Mouse (Mus musculus): ENCODE data around the gene Axin1. TPM values are rescaled to one million over a fixed set of nuclear protein-coding genes. Genes with fewer than 3 reads are reported as not detected.
A peak's percentile ranks its signal among the peaks of the same experiment; 100 is the strongest.
"Not testable (repeated sequence)": the region's sequence is repeated elsewhere in the genome, so short reads cannot be mapped to it uniquely, and the experiment has no call there.

The Axin1 gene
- polyA plus RNA-seq, 1 experiment from 2014 or later: 8.8 TPM

DNA sequence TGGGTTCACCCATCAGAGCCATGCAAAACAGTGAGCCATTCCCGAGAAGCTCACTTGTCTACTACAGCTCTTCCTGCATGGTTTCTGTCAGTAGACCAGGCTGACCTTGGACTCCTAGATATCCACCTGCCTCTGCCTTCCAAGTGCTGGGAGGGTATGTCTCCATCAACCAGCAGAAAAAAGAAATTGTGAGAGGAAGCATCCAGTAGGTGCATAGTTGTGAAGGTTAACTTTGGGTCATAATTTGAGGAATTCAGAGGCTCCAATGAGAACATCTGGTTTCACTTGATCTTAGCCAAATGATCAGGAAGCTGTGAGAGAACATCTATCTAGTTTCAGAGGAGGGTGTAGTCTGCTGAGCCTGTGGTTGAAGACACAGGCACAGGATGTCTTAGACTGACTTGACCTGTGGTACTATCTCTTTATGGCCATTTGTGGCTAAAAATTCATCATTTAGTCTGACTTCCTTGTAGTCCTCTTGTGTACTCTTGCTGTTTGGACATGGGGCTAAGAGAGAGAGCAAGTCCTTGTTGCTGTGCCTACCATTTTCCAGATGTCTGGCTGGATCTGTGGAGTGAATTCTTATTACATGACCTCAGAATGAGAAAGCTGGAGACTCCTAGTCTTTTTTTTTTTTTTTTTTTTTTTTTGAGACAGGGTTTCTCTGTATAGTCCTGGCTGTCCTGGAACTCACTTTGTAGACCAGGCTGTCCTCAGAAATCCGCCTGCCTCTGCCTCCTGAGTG lies 13.6 kb downstream of the Axin1 start:
- Histone ChIP-seq H3K9me3 (replicated peaks) (no peaks in the 10 kb centered on the region), H3K27me3 (no peaks in the 10 kb centered on the region), H3K4me1 (replicated peaks) (no peaks in the 10 kb centered on the region), H3K4me3 (no peak overlapping the region), H3K9ac (no peak overlapping the region), H3K36me3 (peaks cover 41% of the 10 kb centered on the region), H3K27ac (no peak overlapping the region), H3K4me2 (no peak overlapping the region)
- WGBS: 91% methylated on average over 2 of the region's 2 CpGs
- no peak for ATAC-seq (replicated peaks; ENCODE audit: insufficient number of reproducible peaks, insufficient read depth, low FRiP score, low read depth)

DNA sequence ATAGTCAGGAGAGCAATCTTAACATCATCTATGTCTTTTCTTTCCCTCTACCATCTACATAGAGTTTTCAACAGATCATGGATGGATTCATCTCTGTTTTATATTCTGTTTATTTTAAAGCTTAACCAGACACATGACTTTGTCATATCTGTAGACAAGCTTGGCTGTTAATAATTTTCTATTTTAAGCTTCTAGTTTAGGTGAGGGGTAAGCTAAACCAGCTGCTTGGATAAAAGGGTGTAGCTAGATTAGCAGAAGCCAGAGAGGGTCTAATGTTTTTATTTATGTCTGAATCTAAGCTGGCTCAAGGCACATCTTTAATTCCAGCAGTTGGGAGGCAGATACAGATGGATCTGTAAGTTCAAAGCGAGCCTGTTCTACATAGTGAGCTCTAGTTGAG lies 24.2 kb downstream of the Axin1 start:
- 90% methylated on average over 1 of the region's 1 CpGs for WGBS
- peak overlapping the region; percentile 63 for H3K27ac ChIP-seq

DNA sequence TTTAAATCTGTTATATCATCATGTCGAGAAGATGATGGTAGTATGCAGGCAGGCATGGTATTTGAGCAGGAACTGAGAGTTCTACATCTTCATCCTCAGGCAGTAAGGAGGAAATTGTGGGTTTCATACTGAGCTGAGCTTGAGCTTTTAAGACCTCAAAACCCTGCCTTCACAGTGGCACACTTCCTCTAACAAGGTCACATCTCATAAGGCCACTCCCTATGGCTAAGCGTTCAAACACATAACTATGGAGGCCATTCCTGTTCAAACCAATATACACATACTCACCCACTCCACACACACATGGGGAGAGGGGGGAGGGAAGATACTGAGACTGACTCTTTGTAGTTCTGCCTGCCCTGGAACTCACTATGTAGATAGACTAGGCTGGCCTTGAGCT lies 29.6 kb downstream of the Axin1 start:
- H3K4me1 ChIP-seq (replicated peaks): 0 out of 2 replicates have a peak, but pooled peaks cover under 1% of the 10 kb centered on the region
- no peak for ATAC-seq (replicated peaks; ENCODE audit: insufficient number of reproducible peaks, insufficient read depth, low FRiP score, low read depth)
- H3K9ac ChIP-seq: no peak overlapping the region
- no peaks in the 10 kb centered on the region for H3K9me3 ChIP-seq (replicated peaks)
- 0 out of 2 replicates have a peak, but pooled peaks cover 3% of the 10 kb centered on the region for H3K36me3 ChIP-seq
- H3K27me3 ChIP-seq: no peaks in the 10 kb centered on the region
- no peak overlapping the region for H3K4me3 ChIP-seq
- H3K27ac ChIP-seq: no peak overlapping the region
- H3K4me2 ChIP-seq: no peak overlapping the region
- WGBS: 82% methylated on average over 2 of the region's 2 CpGs

More for the DNA sequence above, 24.2 kb downstream of the Axin1 start:
- Histone ChIP-seq H3K9me3 (replicated peaks) (no peaks in the 10 kb centered on the region), H3K36me3 (0 out of 2 replicates have a peak, but pooled peaks cover 3% of the 10 kb centered on the region), H3K4me1 (replicated peaks) (peaks cover 9% of the 10 kb centered on the region), H3K4me3 (no peak overlapping the region), H3K9ac (no peak overlapping the region), H3K27me3 (no peaks in the 10 kb centered on the region), H3K4me2 (no peak overlapping the region)
- no peak for ATAC-seq (replicated peaks; ENCODE audit: insufficient number of reproducible peaks, insufficient read depth, low FRiP score, low read depth)

DNA sequence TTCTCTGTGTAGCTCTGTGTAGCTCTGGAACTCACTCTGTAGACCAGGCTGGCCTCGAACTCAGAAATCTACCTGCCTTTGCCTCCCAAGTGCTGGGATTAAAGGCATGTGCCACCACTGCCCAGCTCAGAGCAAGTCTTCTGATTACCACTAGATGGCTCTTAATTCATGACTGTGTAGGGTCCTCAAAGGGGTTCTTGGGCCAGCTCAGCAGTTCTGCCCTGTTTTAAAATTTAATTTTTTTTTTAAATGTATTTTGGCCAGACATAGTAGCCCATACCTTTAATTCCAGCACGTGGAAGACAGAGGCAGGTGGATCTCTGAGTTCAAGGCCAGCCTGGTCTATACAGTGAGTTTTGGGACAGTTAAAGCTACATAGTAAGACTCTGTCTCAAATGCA lies 36.8 kb downstream of the Axin1 start:
- H3K4me2 ChIP-seq; H3K27me3 ChIP-seq; H3K9me3 ChIP-seq (replicated peaks); H3K4me1 ChIP-seq (replicated peaks); H3K4me3 ChIP-seq; H3K27ac ChIP-seq; H3K9ac ChIP-seq; ATAC-seq (replicated peaks; ENCODE audit: insufficient number of reproducible peaks, insufficient read depth, low FRiP score, low read depth): not testable (repeated sequence)
- WGBS: 78% methylated on average over 2 of the region's 2 CpGs
- H3K36me3 ChIP-seq: peaks cover 27% of the 10 kb centered on the region; the same call in 1 of the 2 replicates

DNA sequence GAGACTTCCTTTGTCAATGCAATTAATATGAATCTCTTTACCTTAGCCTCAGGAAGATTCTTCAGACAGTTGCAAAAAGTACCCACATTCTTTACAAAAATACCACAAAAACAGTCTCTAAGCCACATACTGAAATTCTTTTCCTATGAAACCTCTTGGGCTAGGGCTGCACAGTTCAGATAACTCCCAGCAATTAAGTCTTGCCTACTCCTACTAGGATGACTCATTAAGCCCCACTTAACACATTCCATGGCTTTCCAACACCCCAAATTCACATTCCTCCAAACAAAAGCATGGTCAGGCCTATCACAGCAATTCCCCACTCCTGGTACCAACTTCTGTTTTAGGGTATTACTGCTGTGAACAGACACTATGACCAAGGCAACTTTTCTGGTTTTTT lies 40.1 kb downstream of the Axin1 start:
- H3K4me1 ChIP-seq (replicated peaks): no peaks in the 10 kb centered on the region
- no peak overlapping the region for H3K27ac ChIP-seq
- no peak overlapping the region for H3K9ac ChIP-seq
- H3K27me3 ChIP-seq: no peaks in the 10 kb centered on the region
- no peaks in the 10 kb centered on the region for H3K9me3 ChIP-seq (replicated peaks)
- ATAC-seq (replicated peaks; ENCODE audit: insufficient number of reproducible peaks, insufficient read depth, low FRiP score, low read depth): no peak
- no peak overlapping the region for H3K4me2 ChIP-seq
- H3K36me3 ChIP-seq: peaks cover 37% of the 10 kb centered on the region; the same call in 1 of the 2 replicates
- no peak overlapping the region for H3K4me3 ChIP-seq

DNA sequence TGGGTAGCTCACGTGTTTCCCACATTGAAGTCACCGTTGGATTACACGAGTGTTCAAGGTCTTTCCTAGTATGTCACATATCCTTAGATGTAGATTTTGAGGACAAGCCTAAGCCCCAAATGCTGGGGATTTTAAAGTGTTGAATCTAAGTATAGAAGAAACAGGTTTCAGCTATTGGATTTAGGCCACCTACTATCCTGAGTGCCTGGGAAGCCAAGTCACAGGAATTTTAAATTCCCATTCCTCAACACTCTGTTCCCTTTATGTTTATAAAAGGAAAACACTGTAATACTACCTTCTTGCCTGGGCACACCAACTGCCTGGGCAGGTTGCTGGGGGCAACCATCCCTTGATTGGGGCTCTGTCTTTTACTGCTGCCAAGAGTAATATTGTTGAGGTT lies 42.7 kb downstream of the Axin1 start:
- H3K9me3 ChIP-seq (replicated peaks): no peaks in the 10 kb centered on the region
- H3K4me3 ChIP-seq: no peak overlapping the region
- no peaks in the 10 kb centered on the region for H3K27me3 ChIP-seq
- H3K4me2 ChIP-seq: no peak overlapping the region
- WGBS: 95% methylated on average over 3 of the region's 3 CpGs
- no peak overlapping the region for H3K27ac ChIP-seq
- H3K9ac ChIP-seq: no peak overlapping the region
- H3K36me3 ChIP-seq: peaks cover 37% of the 10 kb centered on the region; the same call in 1 of the 2 replicates
- H3K4me1 ChIP-seq (replicated peaks): no peaks in the 10 kb centered on the region
- no peak for ATAC-seq (replicated peaks; ENCODE audit: insufficient number of reproducible peaks, insufficient read depth, low FRiP score, low read depth)

DNA sequence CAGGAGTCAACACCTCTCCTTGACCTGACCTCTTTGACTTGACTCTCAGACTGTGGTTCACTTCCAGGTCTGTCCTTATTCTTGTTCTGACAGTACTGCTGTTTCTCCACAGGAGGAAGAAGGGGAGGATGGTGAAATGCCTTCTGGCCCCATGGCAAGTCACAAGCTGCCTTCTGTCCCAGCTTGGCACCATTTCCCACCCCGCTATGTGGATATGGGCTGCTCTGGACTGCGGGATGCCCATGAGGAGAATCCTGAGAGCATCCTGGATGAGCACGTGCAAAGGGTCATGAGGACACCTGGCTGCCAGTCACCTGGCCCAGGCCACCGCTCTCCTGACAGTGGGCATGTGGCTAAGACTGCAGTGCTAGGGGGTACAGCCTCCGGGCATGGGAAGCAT lies 49.1 kb downstream of the Axin1 start:
- Histone ChIP-seq H3K9ac (no peak overlapping the region), H3K27me3 (no peaks in the 10 kb centered on the region), H3K4me2 (no peak overlapping the region), H3K4me1 (replicated peaks) (no peaks in the 10 kb centered on the region), H3K9me3 (replicated peaks) (no peaks in the 10 kb centered on the region), H3K4me3 (no peak overlapping the region), H3K36me3 (peaks cover 81% of the 10 kb centered on the region), H3K27ac (no peak overlapping the region)
- WGBS: 93% methylated on average over 5 of the region's 5 CpGs
- ATAC-seq (replicated peaks; ENCODE audit: insufficient number of reproducible peaks, insufficient read depth, low FRiP score, low read depth): no peak

DNA sequence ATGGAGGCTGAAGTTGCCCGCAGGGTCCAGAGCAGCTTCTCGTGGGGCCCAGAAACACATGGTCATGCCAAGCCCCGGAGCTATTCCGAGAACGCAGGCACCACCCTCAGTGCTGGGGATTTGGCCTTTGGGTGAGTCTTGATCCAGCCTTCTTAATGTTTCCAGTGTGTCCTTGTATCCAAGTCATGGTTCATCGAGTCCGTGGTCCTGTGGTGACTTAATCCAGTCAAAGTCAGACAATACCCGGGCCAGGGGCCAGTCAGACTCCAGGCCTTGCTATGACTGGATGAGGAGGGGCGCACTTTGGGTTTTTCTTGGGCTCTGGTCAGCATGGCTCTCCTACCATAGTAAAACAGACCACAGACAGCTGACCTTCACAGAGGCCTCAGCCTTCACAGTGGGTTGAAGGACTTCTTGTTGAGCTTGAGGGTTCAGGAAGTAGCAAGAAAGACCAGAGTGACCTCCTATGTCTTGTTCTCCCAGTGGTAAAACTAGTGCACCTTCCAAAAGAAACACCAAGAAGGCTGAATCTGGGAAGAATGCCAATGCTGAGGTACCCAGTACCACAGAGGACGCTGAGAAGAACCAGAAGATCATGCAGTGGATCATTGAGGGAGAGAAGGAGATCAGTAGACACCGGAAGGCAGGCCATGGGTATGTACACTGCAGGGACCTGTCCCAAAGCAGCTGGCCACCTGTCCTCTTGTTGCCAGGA lies 49.8 kb downstream of the Axin1 start:
- H3K9ac ChIP-seq: no peak overlapping the region
- H3K36me3 ChIP-seq: peaks cover 80% of the 10 kb centered on the region
- H3K27me3 ChIP-seq: no peaks in the 10 kb centered on the region
- no peak for ATAC-seq (replicated peaks; ENCODE audit: insufficient number of reproducible peaks, insufficient read depth, low FRiP score, low read depth)
- no peaks in the 10 kb centered on the region for H3K4me1 ChIP-seq (replicated peaks)
- 95% methylated on average over 11 of the region's 11 CpGs for WGBS
- no peaks in the 10 kb centered on the region for H3K9me3 ChIP-seq (replicated peaks)
- H3K4me2 ChIP-seq: no peak overlapping the region
- no peak overlapping the region for H3K27ac ChIP-seq
- no peak overlapping the region for H3K4me3 ChIP-seq

DNA sequence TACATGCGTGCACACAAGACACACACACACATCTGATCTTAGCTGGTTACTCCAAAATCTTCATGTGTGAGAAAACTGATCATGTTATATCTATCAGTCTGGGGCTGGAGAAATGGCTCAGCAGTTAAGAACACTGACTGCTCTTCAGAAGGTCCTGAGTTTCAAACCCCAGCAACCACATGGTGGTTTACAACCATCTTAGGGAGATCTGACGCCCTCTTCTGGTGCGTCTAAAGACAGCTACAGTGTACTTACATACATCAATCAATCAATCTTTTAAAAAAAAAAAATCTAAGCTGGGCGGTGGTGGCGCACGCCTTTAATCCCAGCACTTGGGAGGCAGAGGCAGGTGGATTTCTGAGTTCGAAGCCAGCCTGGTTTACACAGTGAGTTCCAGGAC lies 53.0 kb downstream of the Axin1 start:
- H3K4me2 ChIP-seq; ATAC-seq (replicated peaks; ENCODE audit: insufficient number of reproducible peaks, insufficient read depth, low FRiP score, low read depth); H3K9me3 ChIP-seq (replicated peaks); H3K27me3 ChIP-seq; H3K4me3 ChIP-seq; H3K27ac ChIP-seq; H3K9ac ChIP-seq; H3K4me1 ChIP-seq (replicated peaks): not testable (repeated sequence)
- peaks cover 80% of the 10 kb centered on the region for H3K36me3 ChIP-seq
- 85% methylated on average over 7 of the region's 7 CpGs for WGBS

DNA sequence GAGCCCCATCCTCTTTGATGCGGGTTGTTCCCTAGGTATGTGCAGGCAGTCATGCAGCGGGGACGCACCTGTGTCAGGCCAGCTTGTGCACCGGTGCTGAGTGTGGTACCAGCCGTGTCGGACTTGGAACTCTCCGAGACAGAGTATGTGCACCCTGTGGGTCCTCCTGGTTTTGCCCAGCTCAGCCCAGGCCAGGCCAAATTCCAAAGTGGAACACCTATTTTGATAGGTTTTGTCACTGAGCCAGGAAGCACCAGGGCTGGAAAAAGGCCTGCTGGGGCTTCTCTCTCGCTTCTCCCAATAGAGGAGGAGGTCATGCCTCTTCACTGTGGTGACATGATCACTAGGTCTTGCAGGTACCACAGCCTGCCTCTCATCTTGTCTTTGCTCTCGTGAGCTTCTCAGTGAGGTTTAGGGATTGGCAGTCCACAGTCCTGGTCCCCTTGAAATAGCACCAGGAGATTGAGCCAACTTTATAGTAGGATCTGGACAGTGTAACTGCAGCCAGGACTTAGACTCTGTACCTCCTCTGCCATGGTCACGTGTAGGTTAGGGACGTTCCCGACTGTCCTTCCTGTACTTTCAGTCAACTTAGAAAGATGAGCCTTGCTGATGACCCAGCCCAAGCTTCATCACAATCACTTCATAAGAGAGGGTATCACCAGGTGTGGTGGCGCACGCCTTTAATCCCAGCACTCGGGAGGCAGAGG lies 54.1 kb downstream of the Axin1 start:
- WGBS: 96% methylated on average over 15 of the region's 15 CpGs
- Histone ChIP-seq H3K9ac (no peak overlapping the region), H3K9me3 (replicated peaks) (no peaks in the 10 kb centered on the region), H3K27ac (no peak overlapping the region), H3K4me1 (replicated peaks) (no peaks in the 10 kb centered on the region), H3K36me3 (peaks cover 70% of the 10 kb centered on the region), H3K27me3 (no peaks in the 10 kb centered on the region), H3K4me3 (no peak overlapping the region), H3K4me2 (no peak overlapping the region)
- ATAC-seq (replicated peaks; ENCODE audit: insufficient number of reproducible peaks, insufficient read depth, low FRiP score, low read depth): no peak

DNA sequence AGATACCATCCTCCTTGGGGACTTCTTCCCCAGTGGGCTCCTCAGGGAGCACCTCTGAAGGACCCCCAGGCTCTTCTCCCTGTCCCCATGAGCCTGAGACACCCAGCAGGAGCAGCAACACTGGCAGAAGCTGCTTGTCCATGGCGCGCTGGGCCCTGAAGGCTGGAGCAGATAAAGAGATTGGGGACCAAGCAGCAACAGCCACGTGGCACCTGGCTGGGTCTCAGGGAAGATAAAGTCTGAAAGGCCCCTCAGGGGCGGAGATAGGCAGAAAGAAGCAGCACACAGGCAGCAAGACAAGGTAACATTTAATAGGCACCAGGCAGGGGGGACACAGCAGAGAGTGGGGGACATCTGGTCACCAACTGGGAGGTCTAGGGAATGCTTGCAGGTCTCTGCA lies 60.4 kb downstream of the Axin1 start, which contains the start of gene Pdia2:
TSS of gene Pdia2 (minus strand) at position 196 of the 400 bp plus-strand sequence.
- peaks cover 48% of the 10 kb centered on the region for H3K27me3 ChIP-seq
- H3K36me3 ChIP-seq: peaks cover 15% of the 10 kb centered on the region
- no peak within 1 kb of the TSS for H3K27ac ChIP-seq
- no peak for ATAC-seq (replicated peaks; ENCODE audit: insufficient number of reproducible peaks, insufficient read depth, low FRiP score, low read depth)
- H3K9ac ChIP-seq: no peak within 1 kb of the TSS
- WGBS: 56% methylated on average over 4 of the region's 4 CpGs
- no peak within 1 kb of the TSS for H3K4me3 ChIP-seq
- no peak within 1 kb of the TSS for H3K4me2 ChIP-seq
- no peaks in the 10 kb centered on the region for H3K9me3 ChIP-seq (replicated peaks)
- peaks cover 25% of the 10 kb centered on the region for H3K4me1 ChIP-seq (replicated peaks)
